Mouse (Mus musculus) heart, postnatal 36 days (tissue): ENCODE data around the gene Bace1. TPM values are rescaled to one million over a fixed set of nuclear protein-coding genes. Genes with fewer than 3 reads are reported as not detected.

Experiments used
- DNase-seq, 2 experiments: peaks; one replicate each; pipeline ENCODE4 v3.0.0; 2021 to 2022
- intact Hi-C: fragments of 180-260 bp; cut with DNase I; formaldehyde crosslinking; loops from one replicate; pipeline ENCODE4 v1.15.1; 2025
- total RNA-seq, 2 experiments: library from RNA; stranded (reverse); gene quantifications; 2 replicates each; pipeline ENCODE4 v1.2.3; 2021

Bace1 gene
- total RNA-seq, 2 experiments from 2014 or later = 27.8 to 32.0 TPM

DNA sequence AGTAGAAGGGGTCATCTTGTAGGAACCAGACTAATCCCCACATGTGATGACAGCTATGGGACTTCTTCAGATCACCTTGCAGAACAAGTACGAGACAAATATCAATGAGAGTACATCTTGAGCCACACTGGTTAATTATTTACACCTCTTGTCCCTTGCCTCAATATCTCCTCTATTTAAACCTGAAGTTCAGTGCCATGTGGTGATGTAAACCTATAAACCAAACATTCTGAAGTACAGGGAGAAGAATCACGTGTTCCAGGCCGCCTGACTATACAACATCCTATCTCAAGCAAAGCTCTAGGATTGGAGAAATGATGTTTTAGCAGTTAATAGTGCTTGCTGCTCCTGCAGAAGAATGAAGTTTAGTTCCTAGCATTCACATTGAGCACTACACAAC, 31.9 kb downstream of the Bace1 start:
- no peak for DNase-seq
- intact Hi-C loops = loop anchor here (10.0 kb wide), 1 partner anchor 455 kb away; no protein-coding TSS in a partner anchor

DNA sequence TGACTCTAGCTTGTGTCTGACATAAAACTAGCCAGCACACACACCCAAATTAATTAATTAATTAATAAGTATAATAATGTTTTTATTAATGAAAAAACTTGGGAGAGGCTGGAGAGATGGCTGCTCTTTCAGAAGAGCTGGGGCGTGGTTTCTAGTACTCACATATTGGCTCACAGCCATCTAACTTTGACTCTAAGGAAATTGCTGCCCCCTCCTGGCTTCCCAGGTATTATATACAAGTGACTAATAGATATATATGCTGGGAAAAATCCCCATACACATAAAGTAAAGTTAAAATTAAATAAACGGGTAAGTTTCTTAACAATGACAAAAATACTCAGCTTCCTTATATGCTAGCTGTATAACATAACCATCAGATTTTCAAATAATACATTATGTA, 39.5 kb downstream of the Bace1 start:
- peak; percentile 19 to 43 for DNase-seq

DNA sequence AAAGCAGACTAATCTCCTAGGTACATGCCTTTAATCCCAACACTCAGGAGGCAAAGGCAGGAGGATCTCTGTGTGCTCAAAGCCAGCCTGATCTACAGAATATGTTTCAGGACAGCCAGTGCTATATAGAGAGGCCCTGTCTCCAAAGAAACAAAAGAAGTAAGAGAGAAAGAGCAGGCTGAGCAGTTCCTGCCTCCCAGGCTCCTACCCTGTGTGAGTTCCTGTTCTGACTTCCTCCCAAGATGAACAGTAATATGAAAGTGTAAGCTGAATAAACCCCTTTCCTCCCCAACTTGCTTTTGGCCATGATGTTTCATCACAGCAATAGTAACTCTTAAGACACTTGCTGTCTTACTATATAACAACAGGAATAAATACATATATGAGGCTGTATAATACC, 55.3 kb downstream of the Bace1 start:
- no peak for DNase-seq
- intact Hi-C loops = loop anchor here (5.0 kb wide), 1 partner anchor 51 kb away; no protein-coding TSS in a partner anchor

More for the DNA sequence above, 39.5 kb downstream of the Bace1 start:
- intact Hi-C loops = loop anchor here (10.0 kb wide), 1 partner anchor 463 kb away; no protein-coding TSS in a partner anchor

DNA sequence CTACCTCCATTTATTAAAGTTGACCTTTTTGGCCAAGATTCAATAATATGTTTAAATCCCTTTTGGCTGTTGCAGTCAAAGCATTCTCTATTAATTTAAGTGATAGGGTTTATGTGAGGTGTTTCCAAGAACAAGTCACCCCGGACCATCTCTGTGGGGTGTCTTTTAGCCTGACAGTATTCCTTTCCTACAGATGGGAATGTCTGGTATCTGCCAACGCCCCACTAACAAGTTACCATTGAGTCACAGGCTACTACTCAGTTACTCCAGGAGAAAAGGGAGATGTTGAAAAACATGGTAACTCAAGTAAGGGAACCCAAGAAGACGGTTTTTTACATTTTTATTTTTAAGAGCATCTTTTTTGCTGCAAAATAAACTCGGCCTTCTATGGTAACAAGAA, 66.8 kb downstream of the Bace1 start:
- no peak for DNase-seq
- intact Hi-C loops = loop anchor here (5.0 kb wide), 2 partner anchors 287 to 367 kb away; partner anchors contain the start of gene Zpr1

DNA sequence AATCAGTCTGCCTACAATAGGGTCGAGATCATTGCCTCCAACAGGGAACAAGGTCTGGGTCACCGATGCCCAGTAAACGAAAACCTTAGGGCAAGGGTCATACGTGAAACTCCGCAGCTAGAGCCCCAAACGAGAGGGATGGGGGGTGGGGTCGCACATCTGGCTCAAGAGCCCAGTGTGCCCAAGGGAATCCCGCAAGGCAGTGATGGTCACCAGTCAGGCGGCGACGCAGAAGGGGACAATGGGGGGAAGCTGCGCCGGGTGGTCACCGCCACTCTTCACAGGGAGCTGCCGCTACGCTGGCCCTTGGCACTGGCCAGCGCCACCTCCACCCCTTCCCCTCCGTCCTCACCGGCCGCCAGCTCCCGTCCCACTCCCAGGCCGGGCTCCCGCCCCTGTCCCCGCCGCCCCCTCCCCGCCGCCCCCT, 67.4 kb downstream of the Bace1 start:
- DNase-seq = peak; percentile 34 to 43
- intact Hi-C loops = loop anchor here (5.0 kb wide), 2 partner anchors 286 to 366 kb away; partner anchors contain the start of gene Zpr1

DNA sequence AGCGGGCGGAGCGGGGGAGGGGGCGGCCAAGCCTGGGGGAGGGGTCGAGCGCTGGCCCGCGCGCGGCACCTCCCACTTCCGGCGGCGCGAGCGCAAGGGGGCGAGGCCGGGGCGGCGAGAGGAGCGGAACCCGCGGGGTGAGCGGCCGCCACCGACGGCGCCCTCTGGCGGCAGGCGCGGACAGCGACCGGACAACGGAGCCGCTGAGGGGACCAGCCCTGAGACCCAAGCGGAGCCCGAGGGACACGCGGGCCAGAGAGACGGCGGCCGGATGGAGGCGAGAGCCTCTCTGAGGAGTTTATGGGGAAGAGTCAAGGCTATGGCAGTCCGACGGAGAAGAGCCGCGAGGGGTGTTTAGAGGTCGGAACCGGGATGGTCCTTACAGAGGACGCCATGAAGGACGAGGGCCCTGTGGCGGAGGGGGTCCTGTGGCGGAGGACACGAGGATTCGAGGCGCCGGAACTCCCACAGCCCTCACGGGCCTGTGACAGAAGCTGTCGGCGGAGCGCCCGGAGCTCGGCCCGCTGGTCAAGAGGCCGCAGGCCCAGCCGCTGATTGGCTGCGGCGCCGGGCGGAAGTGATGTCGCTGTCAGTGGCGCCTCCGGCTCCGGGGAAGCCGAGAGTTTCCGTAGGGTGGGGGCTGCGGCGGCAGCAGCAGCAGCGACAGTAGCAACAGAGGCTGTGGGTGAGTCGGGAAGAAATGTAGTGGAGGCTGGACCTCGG, 68.1 kb downstream of the Bace1 start, which contains the start of the genes Pcsk7 and Rnf214:
Gene Pcsk7 (plus strand): TSS at position 143 of the 723 bp plus-strand sequence.
Gene Rnf214 (minus strand): TSS at position 557 of the 723 bp plus-strand sequence.
- peak; percentile 93 for DNase-seq
- intact Hi-C loops = loop anchor here (1.0 to 5.0 kb wide), 3 partner anchors 49 to 366 kb away; partner anchors contain the start of genes Sidt2 and Zpr1

DNA sequence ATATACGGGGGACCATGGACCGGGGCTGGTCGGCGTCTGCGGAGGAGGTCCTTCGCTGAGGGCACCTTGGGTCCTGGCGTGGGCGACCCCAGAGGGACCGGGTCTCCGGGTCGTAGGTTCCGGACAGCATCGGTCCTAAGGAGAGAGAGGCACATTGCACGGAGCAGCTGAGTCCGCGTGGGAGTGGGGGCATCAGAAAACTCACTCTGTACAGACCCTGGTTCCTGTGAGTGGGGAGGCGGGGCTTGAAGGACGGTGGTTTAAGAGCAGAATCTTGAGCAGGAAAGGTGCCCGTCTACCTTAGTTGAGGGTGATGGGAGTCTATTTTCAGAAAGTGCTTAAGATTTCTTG, 68.7 kb downstream of the Bace1 start:
- DNase-seq = no peak
- intact Hi-C loops = loop anchor here (1.0 to 5.0 kb wide), 3 partner anchors 48 to 365 kb away; partner anchors contain the start of genes Sidt2 and Zpr1

DNA sequence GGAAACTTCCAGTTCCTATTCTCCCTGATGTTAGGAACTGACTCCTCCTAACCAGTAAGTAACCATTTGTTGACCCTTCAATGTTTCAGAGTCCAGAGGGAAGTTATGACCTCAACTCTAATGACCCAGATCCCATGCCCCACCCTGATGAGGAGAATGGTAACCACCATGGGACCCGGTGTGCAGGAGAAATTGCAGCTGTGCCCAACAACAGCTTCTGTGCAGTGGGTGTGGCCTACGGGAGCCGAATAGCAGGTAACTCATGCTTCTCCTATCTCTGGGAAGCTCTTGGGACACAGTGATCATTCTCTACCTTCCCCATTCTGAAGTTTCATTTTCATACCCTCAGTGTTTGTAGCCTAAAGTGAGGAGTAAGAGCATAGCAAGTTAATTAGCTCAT, 72.6 kb downstream of the Bace1 start:
- no peak for DNase-seq
- intact Hi-C loops = loop anchor here (1.0 kb wide), 1 partner anchor 26 kb away; no protein-coding TSS in a partner anchor

DNA sequence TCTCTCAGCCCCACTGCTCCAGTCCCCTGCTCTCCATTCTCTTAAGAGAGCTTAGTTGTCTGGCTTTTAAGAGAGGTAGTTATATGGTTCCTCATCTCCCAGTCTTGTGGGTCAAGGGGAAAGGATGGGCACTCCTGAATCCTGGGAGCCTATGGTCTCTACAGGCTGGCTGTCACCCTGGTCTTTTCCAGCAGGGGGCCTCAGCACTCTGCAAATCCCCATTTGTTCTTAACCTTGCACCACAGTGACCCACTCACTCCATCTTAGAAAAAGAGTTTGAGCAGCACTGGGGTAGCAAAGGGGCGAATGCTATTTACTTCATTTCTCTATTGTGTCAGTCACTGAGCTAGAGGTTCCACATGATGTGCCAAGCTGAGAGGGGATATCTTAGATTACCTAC, 73.3 kb downstream of the Bace1 start:
- intact Hi-C loops = loop anchor here (1.0 kb wide), 1 partner anchor 26 kb away; no protein-coding TSS in a partner anchor
- DNase-seq = peak; percentile 66 to 68

Other genes starting within 250 kb of the Bace1 start
- gene Cep164, start 9.9 kb upstream of the Bace1 start, total RNA-seq = 1 to 10 TPM; 6.8 to 7.6 TPM
- 10 to 100 TPM; 13.5 to 15.6 TPM for gene Pcsk7, start 67.9 kb downstream of the Bace1 start, total RNA-seq
- 10 to 100 TPM; 35.1 to 36.0 TPM for gene Rnf214, start 68.3 kb downstream of the Bace1 start, total RNA-seq
- gene Tagln, start 97.5 kb downstream of the Bace1 start, total RNA-seq = 10 to 100 TPM; 71.4 TPM
- gene Sidt2, start 116.7 kb downstream of the Bace1 start, total RNA-seq = 10 to 100 TPM; 79.7 to 89.1 TPM
- gene Pafah1b2, start 174.1 kb downstream of the Bace1 start, total RNA-seq = 10 to 100 TPM; 48.1 to 50.0 TPM
- gene Sik3, start 174.2 kb downstream of the Bace1 start, total RNA-seq = 10 to 100 TPM; 75.9 to 76.1 TPM